Mouse (Mus musculus): ENCODE measurements at regions not wholly inside any gene's neighbourhood (a gene's known extent, or its start where the extent isn't known, plus 50 kb on each side); places are given as distances from the start of the nearest gene placed in this dataset.
"Not testable (repeated sequence)": the region's sequence is repeated elsewhere in the genome, so short reads cannot be mapped to it uniquely, and the experiment has no call there.

GRCm38 (mm10) chr6:100425551-100425950, 138.3 kb upstream of the Rybp start:
- no peak for DNase-seq (ENCODE audit: low read depth)

DNA sequence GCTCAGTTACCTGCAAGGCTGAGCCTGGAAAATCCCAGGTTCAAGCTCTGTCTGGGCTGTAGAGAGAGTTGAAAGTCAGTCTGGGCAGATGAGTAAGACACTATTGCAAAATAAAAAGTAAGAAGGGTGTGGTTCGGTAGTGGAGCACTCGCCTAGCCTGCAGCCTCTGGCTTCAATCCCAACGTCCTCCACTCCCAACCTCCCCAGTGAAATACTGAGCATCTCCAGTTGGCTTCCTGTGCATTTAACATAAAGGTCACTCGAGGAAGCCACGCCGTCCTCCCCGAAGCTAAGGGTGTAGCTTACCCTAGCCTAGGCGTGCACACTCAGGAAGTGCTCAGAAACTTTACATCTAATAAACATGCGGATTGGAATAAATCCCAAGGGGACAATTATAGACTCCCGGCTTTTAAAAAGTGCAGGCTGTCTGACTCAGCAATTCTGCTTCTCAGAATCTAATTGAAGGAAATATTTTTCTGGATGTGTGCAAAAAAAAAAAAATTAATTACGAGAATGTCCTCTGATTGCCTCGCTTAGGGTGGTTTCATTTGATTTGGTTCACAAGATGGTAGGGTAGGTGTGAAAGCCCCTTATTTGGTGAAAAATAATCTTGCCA, 137.6 kb upstream of the Rybp start:
- DNase-seq (ENCODE audit: low read depth): no peak

DNA sequence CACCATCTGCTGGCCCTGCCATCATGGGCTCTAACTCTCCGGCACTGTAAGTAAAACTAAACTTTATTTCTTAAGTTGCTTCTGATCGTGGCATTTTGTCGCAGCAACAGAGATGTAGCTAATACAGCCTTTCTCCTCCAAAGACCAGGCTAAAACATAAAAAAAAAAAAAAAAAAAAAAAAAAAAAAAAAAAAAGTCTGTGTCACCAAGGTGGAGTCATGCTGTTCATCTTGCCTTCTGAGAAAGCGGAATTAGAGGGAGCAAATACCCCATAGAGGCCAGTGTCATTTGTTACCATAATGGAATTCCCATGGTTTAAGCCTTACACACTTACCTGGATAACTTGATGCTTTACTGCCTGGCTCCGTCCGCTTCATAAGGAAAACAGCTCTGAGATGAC, 136.9 kb upstream of the Rybp start:
- DNase-seq (ENCODE audit: low read depth): no peak

GRCm38 (mm10) chr6:100423636-100424035, 136.4 kb upstream of the Rybp start:
- DNase-seq (ENCODE audit: low read depth): no peak

- DNase-seq (ENCODE audit: low read depth): no peak
These were observed 135.3 kb upstream of the Rybp start for GRCm38 (mm10) chr6:100422603-100423002.

DNA sequence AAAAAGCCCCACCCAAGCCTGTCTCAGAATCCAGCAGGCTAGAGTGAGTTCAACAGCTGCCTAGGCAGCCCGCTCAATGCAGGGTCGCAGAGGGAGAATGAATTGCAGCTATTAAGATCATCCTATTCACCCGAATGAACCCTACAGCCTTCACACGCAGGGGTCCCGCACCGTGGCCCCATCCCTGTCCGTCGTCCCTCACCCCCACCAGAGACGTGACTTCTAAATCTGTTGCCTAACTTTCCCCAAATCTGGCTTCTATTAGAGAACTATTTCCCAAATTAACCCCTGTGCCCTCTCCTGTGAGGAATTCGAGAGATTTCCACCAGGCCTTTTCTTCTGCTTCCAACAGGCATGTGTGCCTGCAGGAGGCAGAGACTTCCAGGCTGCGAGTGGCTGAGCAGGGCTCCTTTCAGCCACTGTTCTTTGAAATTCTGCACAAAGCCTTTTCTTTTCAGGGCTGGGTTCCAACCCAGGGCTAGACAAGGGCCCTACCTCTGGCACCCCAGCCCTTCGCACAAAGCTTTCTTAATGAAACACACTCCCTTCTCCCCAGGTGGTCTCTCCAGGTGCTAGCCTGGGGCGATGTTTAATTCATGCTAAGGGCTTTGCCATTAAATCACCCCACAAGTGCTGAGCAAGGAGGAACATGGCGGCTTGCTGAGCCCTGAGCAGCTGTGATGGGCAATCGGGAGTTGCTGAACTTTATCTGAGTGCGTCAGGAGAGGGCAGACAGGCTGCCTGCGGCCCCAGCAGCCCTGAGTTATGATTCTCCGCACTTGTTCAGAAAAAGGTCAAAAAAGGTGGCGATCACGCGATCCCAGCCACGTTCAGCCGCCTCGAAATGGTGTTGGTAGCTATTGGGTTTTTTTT, 134.7 kb upstream of the Rybp start:
- DNase-seq (ENCODE audit: low read depth): no peak

GRCm38 (mm10) chr6:100420602-100421001, 133.3 kb upstream of the Rybp start:
- DNase-seq (ENCODE audit: low read depth): no peak

DNA sequence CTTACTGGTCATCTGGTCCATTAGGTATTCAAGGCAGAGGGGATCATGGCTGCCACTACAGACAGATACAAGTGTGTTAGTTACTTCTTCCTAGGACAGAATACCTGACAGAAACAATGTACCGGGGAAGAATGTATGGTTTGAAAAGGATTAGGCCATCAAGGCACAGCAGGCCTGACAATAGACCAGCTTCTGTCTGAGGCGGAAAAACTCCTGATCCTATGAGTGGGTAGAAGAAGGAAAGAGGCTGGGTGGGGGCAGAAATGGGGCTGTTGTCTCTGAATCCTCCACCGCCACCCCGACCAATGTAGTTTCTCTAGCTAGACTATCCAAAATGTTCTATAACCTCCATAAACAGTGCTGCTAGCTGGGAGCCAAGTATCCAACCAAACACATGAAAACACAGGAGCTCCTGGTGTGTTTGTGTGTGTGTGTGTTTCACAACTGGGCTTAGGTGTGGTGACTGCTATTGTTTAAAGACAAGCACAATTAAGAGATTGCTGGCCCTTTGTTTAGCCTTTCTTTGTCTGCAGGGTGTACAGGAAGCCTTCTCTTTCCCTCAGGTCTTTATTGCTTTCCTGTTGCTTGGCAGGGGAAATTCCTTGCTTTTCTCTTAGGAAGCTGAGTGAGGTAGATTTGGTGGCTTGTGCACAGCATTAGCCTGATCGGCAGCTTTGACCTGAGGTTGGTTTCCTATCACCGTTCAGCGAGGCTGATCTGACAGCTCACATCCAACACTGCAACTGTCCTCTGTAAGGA, 132.7 kb upstream of the Rybp start:
- DNase-seq (ENCODE audit: low read depth): no peak

GRCm38 (mm10) chr6:100416046-100416445, 128.8 kb upstream of the Rybp start:
- no peak for DNase-seq (ENCODE audit: low read depth)

GRCm38 (mm10) chr6:100415514-100415913, 128.2 kb upstream of the Rybp start:
- DNase-seq (ENCODE audit: low read depth): no peak

DNA sequence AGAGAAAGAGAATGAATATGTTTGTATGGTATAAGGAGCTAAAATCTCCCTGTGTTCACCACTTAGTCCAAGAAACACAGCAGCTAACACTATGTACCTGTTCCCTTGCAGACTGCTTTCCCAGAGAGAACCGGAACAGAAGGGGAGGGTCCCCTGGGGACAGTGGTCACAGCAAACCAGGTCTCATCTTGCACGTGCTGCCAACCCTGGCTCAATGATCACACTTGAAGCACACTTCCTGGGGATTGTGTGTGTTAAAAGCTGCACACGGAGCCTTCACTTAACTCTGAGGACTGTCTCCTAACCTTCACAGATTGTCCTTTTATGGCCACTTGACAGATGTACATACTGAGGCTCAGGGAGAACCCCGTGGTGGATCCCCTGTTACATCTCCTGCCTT, 127.6 kb upstream of the Rybp start:
- no peak for DNase-seq (ENCODE audit: low read depth)

DNA sequence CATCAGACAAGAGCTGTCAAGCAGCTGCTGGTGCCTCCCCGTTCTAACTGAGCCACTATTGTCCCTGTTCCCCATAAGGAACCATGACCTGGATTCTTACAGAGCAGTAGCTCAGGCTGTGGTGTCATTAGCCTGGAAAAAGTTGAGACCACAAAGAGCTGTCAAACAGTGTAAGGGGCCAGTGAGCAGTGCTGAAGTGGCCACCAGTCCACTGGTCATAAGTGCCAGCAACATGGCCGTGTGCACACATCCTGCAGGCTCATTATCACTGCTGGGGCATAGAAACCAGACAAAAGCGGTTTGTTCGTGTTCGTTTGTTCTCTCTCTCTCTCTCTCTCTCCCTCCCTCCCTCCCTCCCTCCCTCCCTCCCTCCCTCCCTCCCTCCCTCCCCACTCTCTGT, 125.2 kb upstream of the Rybp start:
- no peak for DNase-seq (ENCODE audit: low read depth)

DNA sequence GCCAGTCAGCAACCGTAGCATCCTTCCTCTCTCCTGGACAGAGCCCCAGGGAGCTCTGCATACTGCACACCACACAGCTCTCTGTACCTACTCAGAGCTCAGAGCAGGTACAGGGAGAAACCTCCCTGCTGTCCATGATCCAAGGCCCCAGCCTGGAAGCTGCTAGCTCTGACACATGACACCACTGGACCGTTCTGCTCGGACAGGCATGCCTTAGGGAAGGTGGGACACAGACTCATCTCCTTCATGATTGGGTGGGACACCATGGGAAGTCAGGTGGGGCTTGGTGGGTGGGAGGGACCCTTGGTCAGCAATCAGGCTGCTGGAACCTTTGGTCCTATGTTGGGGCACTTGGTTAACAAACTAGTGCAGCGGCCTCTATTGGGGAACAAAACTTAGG, 124.7 kb upstream of the Rybp start:
- no peak for DNase-seq (ENCODE audit: low read depth)

DNA sequence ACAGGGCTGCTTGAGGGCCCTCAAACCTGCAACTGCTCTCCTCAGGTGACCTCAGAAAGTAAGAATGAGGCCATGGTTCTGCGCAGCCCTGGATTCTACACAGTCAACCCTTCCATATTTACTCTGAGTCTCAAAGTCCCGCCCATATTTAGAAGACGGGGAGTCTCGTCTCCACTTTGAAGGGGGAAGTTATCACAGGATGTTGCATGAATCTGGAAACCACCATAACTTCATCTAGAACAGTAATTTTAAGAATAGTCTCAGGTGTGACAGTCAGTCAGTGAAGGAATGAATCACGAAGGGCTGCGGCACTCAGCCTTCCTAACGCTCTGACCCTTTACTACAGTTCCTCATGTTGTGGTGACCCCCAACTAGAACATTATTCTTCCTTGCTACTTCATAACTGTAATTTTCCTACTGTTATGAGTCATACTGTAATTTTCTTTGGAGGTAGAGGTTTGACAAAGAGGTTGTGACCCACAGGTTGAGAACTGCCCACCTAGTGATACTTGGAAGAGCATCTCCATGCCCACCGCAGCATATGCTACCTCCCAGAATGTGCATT, 122.9 kb upstream of the Rybp start:
- no peak for DNase-seq (ENCODE audit: low read depth)

DNA sequence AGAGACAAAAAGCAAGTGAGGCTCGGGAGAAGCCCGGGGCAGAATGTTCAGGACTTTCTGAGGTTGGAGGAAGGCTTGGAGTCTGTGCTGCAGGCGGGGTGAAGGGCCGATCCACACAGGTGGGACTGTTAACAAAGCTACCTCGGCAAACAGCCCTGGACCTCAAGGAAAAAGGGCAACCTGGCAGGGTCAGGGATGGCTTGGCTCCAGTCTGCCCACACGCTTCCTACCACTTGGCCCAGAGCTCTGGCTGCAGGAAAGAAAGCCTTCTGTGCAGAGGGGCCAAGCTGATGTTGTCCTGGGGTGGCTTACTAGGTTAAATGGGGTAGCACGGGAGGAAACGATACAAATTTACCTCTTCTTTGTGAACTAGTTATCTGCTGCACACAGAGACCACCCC, 121.5 kb upstream of the Rybp start:
- no peak for DNase-seq (ENCODE audit: low read depth)

- no peak for DNase-seq (ENCODE audit: low read depth)
These were observed 119.2 kb upstream of the Rybp start for GRCm38 (mm10) chr6:100406504-100406903.

DNA sequence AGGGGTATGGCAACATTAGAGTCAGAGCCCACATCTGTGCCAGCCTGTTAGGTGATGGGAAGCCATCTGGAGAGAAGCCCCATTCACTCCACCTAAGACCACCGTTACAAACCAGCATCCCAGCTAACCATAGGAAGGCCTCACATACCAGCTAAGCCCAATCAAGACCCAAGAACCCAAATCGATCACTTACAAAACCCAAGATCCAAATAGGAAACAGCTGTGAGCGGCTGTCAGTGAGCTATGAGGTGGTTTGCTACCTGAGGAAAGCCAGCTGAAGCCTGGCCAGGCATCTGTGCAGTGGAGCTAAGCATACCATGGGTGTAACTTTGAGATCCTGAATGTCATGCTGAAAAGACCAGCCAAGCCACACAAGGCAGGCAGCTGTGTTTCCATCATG, 116.9 kb upstream of the Rybp start:
- DNase-seq (ENCODE audit: low read depth): no peak

- no peak for DNase-seq (ENCODE audit: low read depth)
These were observed 115.4 kb upstream of the Rybp start for GRCm38 (mm10) chr6:100402716-100403115.

DNA sequence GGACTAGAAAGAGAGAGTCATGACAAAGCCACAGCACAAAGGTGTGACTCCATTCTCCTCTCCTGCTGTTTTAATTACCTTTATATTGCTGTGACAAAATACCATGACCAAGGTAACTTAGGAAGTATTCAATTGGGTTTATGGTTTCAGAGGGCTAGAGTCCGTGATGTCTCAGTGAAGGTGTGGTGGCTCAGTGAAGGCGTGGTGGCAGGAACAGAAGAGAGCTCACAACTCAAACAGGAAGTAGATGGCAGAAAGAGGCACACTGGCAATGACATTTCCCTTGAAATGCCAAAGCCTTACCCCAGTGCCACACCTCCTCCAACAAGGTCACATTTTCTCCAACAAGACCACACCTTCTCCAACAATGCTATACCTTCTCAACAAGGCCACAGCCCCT, 114.4 kb upstream of the Rybp start:
- DNase-seq (ENCODE audit: low read depth): no peak

- DNase-seq (ENCODE audit: low read depth): not testable (repeated sequence)
These were observed 112.1 kb upstream of the Rybp start for GRCm38 (mm10) chr6:100399387-100399786.

- no peak for DNase-seq (ENCODE audit: low read depth)
These were observed 109.3 kb upstream of the Rybp start for GRCm38 (mm10) chr6:100396311-100397200.
